Mouse (Mus musculus) mature B cell (primary cell): ENCODE data around the gene Csf3r.
"Not testable (repeated sequence)": the region's sequence is repeated elsewhere in the genome, so short reads cannot be mapped to it uniquely, and the experiment has no call there.

ENCODE experiments used
- in situ Hi-C: fragments of 300-500 bp; cut with MboI; formaldehyde crosslinking; loops from 2 replicates; pipeline ENCODE4 v1.14.3; 2019

Gene Csf3r

DNA sequence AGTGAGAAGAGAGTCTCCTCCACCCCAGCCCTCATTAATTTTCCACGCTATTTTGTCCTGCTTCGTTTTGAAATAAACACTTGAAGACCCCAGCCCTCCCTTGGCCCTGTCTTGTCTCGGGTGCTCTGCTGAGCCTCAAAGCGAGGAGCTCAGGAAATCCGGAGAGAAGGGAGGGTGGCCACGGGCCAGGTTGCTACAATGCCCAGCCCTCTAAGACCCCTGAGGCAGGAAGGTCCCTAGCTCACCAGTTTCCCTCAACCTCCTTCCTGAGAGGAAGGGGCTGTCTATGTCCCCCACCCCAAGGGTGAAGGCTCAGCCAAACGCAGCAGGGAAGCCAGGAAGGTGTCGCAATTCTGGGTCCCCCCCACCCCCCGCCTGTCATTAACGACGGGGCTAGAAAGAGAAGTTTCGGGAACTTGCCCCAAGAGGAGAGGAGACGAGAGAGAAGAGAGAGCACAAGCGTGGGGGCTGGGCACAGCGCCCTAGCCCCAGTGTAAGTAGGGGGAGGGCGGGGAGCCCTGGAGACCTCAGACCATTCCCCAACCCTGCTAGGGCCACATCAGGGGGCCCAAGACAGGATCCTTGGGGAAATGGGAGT lies at the start of gene Csf3r:
Gene Csf3r (plus strand): TSS at position 248 of the 598 bp plus-strand sequence.
- in situ Hi-C loops = no loop called here

- in situ Hi-C loops = no loop called here
These were observed 46.6 kb upstream of the Csf3r start for GRCm38 (mm10) chr4:125977768-125978167.

DNA sequence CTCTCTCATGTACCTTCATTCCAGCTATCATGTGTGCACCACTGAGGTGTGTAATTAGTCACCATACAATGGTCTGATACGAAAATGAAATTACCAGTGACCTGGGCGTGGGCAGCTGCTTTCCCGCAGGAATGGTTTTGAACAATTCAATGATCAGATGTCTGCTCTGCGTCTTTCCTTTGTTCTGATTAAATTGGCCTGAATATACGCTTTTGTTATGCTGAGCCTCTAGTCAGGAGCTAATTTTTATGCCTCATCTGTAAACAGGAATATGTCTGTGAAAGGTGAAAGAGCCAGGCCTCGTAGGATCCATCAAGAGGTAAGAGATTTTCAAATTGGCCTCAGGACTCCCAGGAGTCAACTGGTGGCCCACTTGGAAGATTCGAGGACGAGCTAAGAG lies 41.1 kb upstream of the Csf3r start:
- in situ Hi-C loops = no loop called here

DNA sequence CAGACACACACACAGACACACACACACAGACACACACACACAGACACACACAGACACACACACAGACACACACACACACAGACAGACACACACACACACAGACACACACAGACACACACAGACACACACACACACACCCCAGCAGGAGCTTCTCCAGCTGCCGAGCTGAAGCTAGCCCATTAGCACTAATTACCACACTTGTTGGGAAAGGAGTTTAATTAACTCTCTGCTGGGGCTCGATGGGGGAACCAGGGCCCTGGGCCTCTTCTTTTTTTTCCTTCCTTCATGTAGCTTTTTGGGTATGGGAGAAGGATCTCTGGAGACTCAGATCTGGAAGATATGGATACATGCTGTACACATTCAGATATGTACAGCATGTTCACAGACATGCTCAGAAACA lies 38.6 kb upstream of the Csf3r start:
- in situ Hi-C loops = not testable (repeated sequence)

GRCm38 (mm10) chr4:125987071-125987470 lies 37.3 kb upstream of the Csf3r start:
- in situ Hi-C loops = no loop called here

- in situ Hi-C loops = no loop called here
These were observed 35.3 kb upstream of the Csf3r start for GRCm38 (mm10) chr4:125989061-125989460.

- in situ Hi-C loops = no loop called here
These were observed 34.2 kb upstream of the Csf3r start for GRCm38 (mm10) chr4:125990143-125990542.

GRCm38 (mm10) chr4:125992206-125992605 lies 32.1 kb upstream of the Csf3r start:
- in situ Hi-C loops = no loop called here

DNA sequence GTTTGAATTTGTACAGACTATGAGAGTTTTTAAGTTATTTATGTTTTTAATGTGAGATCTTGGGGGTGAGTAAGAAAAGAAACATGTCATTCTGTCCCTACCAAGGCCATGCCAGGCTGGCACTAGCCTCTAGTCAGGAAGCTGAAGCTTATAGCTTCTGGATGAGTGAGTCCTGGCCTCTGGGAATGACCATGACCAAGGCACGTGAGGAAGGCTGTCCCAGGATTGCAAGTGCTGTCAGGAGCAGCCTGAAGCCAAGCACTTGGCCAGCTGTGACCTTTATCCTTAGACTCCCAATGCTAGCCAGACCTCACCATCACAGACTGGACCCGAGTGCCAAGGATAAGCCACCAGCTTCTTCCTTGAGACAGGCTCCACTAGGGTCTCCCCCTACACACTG lies 31.4 kb upstream of the Csf3r start:
- in situ Hi-C loops = no loop called here

DNA sequence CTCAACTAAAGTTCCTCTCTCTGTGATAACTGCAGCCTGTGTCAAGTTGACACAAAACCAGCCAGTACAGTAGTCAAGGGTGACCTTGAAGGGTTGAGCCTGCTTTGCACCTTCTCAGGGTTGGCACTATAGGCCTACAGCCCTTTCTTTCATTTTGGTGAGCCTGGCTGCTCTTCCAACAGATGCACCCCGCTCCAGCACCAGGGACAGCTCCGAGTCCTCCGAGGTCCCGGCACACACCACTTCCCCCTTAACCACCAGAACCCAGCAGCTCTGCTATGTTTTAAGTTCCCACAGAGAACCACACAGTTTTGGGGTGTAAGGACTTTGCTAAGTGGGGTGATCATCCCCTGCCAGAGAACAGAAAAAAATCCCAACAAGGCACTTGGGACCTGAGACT lies 27.8 kb upstream of the Csf3r start:
- in situ Hi-C loops = no loop called here

DNA sequence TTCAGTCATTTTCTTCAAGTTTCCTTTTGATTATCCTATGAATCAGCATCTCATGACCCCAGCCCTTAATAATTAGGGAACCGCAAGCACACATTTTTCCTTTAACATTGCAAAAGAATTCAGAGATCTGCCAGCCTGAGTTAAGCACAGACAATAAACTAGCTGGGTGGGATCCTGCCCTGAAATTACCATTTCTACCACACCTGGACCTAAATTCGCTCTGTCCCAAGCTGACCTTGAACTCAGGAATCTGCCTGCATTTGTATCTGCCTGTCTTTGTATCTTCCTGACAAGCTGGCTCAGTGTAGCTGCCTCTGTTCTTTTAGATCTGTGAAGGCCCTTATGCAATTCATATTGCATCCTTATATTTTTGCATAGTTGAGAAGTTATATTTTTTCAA lies 26.5 kb upstream of the Csf3r start:
- in situ Hi-C loops = no loop called here

GRCm38 (mm10) chr4:126001311-126002199 lies 22.8 kb upstream of the Csf3r start:
- in situ Hi-C loops = no loop called here

- in situ Hi-C loops = no loop called here
These were observed 6.5 kb upstream of the Csf3r start for GRCm38 (mm10) chr4:126017676-126018332.

- in situ Hi-C loops = no loop called here
These were observed 5.3 kb upstream of the Csf3r start for GRCm38 (mm10) chr4:126018966-126019538.

- in situ Hi-C loops = no loop called here
These were observed 1.5 kb downstream of the Csf3r start for GRCm38 (mm10) chr4:126025801-126026200.

- in situ Hi-C loops = no loop called here
These were observed 3.6 kb downstream of the Csf3r start for GRCm38 (mm10) chr4:126027980-126028379.

DNA sequence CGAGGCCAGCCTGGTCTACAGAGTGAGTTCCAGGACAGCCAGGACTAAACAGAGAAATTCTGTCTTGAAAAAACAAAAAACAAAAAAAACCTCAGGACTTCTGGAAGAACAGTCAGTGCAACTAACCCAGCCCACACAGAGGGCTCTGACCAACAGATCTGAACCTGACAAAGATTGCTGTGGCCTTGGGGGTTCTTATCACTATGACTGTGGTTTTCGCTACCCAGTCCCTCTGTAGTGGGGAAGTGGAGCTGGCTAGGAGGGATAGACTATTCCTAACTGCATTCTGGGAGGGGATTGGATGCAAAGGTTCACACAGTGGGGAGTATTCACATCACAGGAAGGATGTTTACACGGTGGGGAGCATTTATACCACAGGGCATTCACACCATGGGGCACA lies 4.7 kb downstream of the Csf3r start:
- in situ Hi-C loops = no loop called here

DNA sequence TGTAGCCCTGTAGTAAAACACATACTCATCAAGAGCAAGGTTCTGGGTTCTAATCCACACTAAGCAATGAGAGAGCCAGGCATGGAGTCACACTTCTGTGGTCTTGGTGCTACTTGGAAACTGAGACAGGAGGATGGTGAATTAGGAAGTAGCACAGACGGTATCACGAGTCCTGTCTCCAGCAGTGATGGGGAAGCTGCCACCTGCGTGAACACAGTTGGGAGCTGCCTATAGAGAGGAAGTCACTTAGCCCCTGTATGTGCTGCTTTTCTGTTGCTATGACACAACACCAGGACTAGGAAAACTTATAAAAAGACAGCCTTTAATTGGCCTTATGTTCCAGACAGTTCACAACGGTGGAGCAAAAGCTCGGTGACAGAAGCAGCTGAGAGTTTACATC lies 6.4 kb downstream of the Csf3r start:
- in situ Hi-C loops = no loop called here

DNA sequence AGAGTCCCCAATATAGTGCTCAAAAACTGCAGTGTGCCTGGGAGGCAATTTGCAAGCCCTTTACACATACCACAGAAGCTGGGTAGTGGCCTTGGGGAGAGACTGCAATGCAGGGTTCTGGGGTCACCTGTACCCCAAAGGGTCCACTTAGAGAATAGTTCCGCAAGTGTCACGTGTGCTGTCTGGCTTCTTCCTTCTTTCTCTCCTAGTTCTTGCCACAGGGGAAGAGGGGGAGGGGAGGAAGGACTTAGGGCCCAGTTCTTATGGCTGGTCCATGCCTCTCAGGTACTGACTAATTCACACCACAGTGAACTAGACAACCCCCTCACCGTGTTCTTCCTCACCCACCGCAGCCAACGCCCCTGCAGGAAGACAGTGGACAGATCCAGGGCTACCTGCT lies 11.1 kb downstream of the Csf3r start:
- in situ Hi-C loops = no loop called here

DNA sequence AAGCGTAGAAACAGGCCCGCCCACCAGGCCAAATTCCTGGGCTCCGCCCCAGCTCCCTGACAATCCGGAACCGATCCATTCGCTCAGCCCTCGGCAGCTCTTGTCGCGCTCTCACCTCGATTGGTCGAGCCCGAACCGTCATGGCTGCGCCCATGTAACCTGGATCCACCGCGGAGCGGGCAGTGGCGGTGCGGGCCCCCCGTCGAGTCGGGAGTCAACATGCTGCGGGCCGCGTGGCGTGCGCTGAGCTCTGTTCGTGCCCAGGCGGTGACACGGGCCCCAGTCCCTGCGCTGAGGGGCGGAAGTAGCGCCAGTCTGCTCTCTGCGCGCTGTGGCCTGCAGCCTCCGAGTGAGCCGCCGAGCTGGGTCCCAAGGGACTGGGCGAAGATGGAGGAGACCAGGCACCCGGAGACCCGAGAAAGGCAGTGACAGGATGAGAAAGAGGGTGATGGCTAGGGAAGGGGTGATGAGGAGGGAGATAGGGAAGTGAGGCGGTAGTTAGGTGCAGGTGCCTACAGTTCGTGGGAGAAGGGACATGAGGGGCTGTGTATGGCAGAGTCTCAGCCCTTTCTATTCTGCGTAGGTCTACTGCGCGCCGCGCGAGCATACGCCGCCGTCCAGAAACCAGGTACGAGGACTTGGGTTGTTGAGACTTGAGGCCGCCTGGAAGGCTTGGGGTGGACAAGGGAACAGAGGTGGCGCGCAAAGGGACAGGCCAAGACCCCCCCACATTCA lies 22.7 kb downstream of the Csf3r start, which contains the start of gene Mrps15:
Gene Mrps15 (plus strand): TSS at position 75 of the 735 bp plus-strand sequence.
- in situ Hi-C loops = no loop called here

DNA sequence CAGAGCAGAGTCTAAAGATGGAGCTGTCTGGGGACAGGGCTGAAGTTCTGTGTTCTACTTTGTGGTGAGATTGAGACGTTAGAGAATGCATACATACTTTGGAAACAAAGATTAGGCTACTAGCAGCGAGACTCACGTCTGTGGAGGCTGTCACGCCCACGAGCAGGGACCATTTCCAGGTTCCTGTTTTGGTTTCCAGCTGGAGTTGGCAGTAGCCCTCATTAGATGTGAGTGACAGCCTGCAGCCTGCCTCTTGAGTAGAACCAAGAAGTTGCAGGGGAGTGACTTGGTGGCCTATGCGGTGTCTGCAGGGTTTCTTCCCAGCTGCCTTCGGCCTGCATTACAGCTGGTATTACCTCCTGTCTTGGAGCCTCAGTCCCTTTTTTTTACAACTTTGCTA lies 27.3 kb downstream of the Csf3r start:
- in situ Hi-C loops = no loop called here
